Comparison of ENCODE assay signal across 15 mouse cellular contexts in the genomic region with DNA sequence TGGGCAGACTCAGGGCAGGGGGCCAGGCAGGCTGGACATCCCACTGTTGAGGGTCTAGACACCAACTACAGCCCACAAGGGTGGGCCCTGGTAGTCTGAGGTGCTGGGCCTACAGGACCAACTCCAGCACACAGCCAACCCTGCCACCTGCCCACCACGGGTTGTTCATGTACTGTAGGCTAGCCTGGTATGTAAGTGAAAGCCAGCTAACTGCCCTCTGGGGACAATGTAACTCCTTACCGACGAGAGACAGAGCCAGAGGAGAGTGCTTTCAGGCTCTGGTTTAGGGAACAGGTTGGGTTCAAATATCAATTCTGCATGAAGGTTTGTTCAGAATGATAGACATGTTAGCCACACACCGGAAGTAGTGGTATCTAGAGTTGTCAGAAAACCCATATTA.
DNase-seq lines count a peak whose midpoint lies in the region; TF ChIP-seq lines count a peak whose summit lies in the region.
"Had no signal": no experiment of that assay in that cellular context is flagged by ENCODE, and none has a peak within 500 bp of the region (broad histone marks: within the 10 kb centered on the region; RNA-seq: fewer than 3 reads in every experiment).

No protein-coding gene starts in this region.

- H3K36me3 ChIP-seq in heart, adult 2 months (ENCODE audit: control insufficient read depth, insufficient read depth, low read length): peaks cover 4% of the 10 kb centered on the region; the same call in 1 of the 2 replicates
- peaks cover 13% of the 10 kb centered on the region for H3K36me3 ChIP-seq in myocyte (ENCODE audit: control insufficient read depth, insufficient read depth)

- 67% methylated on average over 4 of the region's 4 CpGs for WGBS in heart, adult 2 months

- TF ChIP-seq EP300 in heart, adult 2 months (IDR thresholded peaks at IDR 0.05; ENCODE audit: insufficient read depth, low read depth, low read length): no peak

- intact Hi-C loops in heart, adult 2 months (cut with DNase I): loop anchor here (2.0 kb wide), 2 partner anchors 22 to 40 kb away; no protein-coding TSS in a partner anchor
- intact Hi-C loops in left cerebral cortex, adult 2 months (cut with DNase I): no loop called here
- intact Hi-C loops in left cerebral cortex, postnatal 10 days (cut with DNase I): no loop called here

- no peaks in the 10 kb centered on the region for H3K27me3 ChIP-seq in heart, adult 2 months (ENCODE audit: control insufficient read depth, insufficient read depth, low read length)
- no peaks in the 10 kb centered on the region for H3K27me3 ChIP-seq in myocyte (ENCODE audit: control insufficient read depth, insufficient read depth, insufficient read length)
- H3K27me3 ChIP-seq: embryonic facial prominence, embryonic 13.5 days; heart, embryonic 12.5 days had no signal

- TF ChIP-seq POLR2A in heart, adult 2 months (IDR thresholded peaks at IDR 0.05; ENCODE audit: insufficient read depth, low read depth, low read length): no peak
- no peak for TF ChIP-seq POLR2A in myocyte (IDR thresholded peaks at IDR 0.05; ENCODE audit: insufficient read length, low read depth)

- H3K4me3 ChIP-seq in heart, adult 2 months: no peak overlapping the region
- no peak overlapping the region for H3K4me3 ChIP-seq in left cerebral cortex, adult 2 months
- no peak overlapping the region for H3K4me3 ChIP-seq in myocyte
- H3K4me3 ChIP-seq: embryonic facial prominence, embryonic 13.5 days; heart, embryonic 12.5 days; megakaryocyte, embryonic 14.5 days had no signal

- peak overlapping the region; percentile 93 for H3K4me2 ChIP-seq in myocyte (ENCODE audit: low read depth)
- H3K4me2 ChIP-seq: embryonic facial prominence, embryonic 13.5 days; heart, embryonic 12.5 days; liver, embryonic 11.5 days had no signal

- H3K4me1 ChIP-seq in heart, adult 2 months (ENCODE audit: control insufficient read depth, insufficient read depth, low read length): peaks cover 18% of the 10 kb centered on the region

- no peak for DNase-seq in heart, adult 2 months
- no peak for DNase-seq in heart, postnatal 4 days
- DNase-seq in left cerebral cortex, adult 2 months (ENCODE audit: extremely low spot score in 1 of 2, low spot score in 2 of 2): no peak
- no peak for DNase-seq in left cerebral cortex, postnatal 10 days (ENCODE audit: extremely low spot score in 1 of 2, low spot score in 2 of 2)
- DNase-seq in MN1 (ENCODE audit: low spot score): peak; percentile 67
- DNase-seq in cerebellum, postnatal 25 days: no peak
- no peak for DNase-seq in thymus, postnatal 25 days
- DNase-seq: cerebellum, adult 11 months; forebrain, postnatal 0 days; right cerebral cortex, postnatal 14 days had no signal

- peak overlapping the region; percentile 84 for H3K27ac ChIP-seq in heart, adult 2 months
- H3K27ac ChIP-seq in left cerebral cortex, adult 2 months: peak overlapping the region; percentile 78

- H3ac ChIP-seq in myocyte (ENCODE audit: control insufficient read depth, insufficient read length): no peak overlapping the region

- TF ChIP-seq CTCF in heart, adult 2 months (IDR thresholded peaks at IDR 0.05): no peak
- no peak for TF ChIP-seq CTCF in left cerebral cortex, adult 2 months (IDR thresholded peaks at IDR 0.05)

- H3K9ac ChIP-seq in heart, adult 2 months (ENCODE audit: low read depth, low read length): no peak overlapping the region
- H3K9ac ChIP-seq: forebrain, postnatal 0 days; heart, embryonic 12.5 days had no signal

- H3K79me2 ChIP-seq in heart, adult 2 months (replicated peaks; ENCODE audit: control insufficient read depth, insufficient read depth, low read length): no peaks in the 10 kb centered on the region
- H3K79me2 ChIP-seq in myocyte (ENCODE audit: control insufficient read depth, insufficient read depth): peaks cover 21% of the 10 kb centered on the region

TF ChIP-seq in myocyte, 11 proteins besides CTCF, POLR2A, EP300 and RAD21:
- no peak for TF ChIP-seq TCF3 (IDR thresholded peaks at IDR 0.05; ENCODE audit: insufficient read length, low read depth)
- TF ChIP-seq USF1 (IDR thresholded peaks at IDR 0.05; ENCODE audit: low read depth): no peak
- no peak for TF ChIP-seq POLR2AphosphoS2 (IDR thresholded peaks at IDR 0.05; ENCODE audit: insufficient read length, low read depth)
- no peak for TF ChIP-seq REST (IDR thresholded peaks at IDR 0.05; ENCODE audit: insufficient read depth, insufficient read length)
- TF ChIP-seq MAX (IDR thresholded peaks at IDR 0.05; ENCODE audit: low read depth): no peak
- no peak for TF ChIP-seq SRF (IDR thresholded peaks at IDR 0.05; ENCODE audit: control insufficient read depth, insufficient read length, low read depth)
- TF ChIP-seq MYOG (IDR thresholded peaks at IDR 0.05; ENCODE audit: control insufficient read depth in 1 of 3, insufficient read depth in 1 of 3, insufficient read length in 2 of 3, low read depth in 2 of 3): no peak
